Mouse (Mus musculus) stomach, postnatal 0 days (tissue): Measurements from ENCODE around the gene Brd7. TPM values are rescaled to one million over a fixed set of nuclear protein-coding genes. Genes with fewer than 3 reads are reported as not detected.

ENCODE experiments used
- ATAC-seq: fragments of 200-750 bp; cut with Nextera tagmentation; 2 replicates; pipeline ENCODE4 v1.8.0; 2017; ENCODE audit not compliant: low FRiP score, low TSS enrichment
- DNase-seq: peaks from one replicate; pipeline ENCODE4 v3.0.0-alpha.2; 2016; ENCODE audit warnings: low spot score
- H3K27ac ChIP-seq: fragments of 300-500 bp; sonication (generic); replicated peaks from 2 replicates; pipeline ENCODE4 v1.5.1; 2014; ENCODE audit warnings: mild to moderate bottlenecking, control low read depth
- H3K27me3 ChIP-seq: fragments of 300-500 bp; sonication (generic); 2 replicates; pipeline ENCODE4 v1.6.1; 2014; ENCODE audit warnings: low read length; ENCODE audit not compliant: control insufficient read depth, insufficient read depth
- H3K36me3 ChIP-seq: fragments of 300-500 bp; sonication (generic); 2 replicates; pipeline ENCODE4 v1.6.1; 2014; ENCODE audit warnings: low read length, mixed read lengths; ENCODE audit not compliant: control insufficient read depth, insufficient read depth
- H3K4me1 ChIP-seq: fragments of 300-500 bp; sonication (generic); replicated peaks from 2 replicates; pipeline ENCODE4 v1.6.1; 2014; ENCODE audit warnings: antibody characterized with exemption; ENCODE audit not compliant: control insufficient read depth, insufficient read depth
- H3K4me2 ChIP-seq: fragments of 300-500 bp; sonication (generic); replicated peaks from 2 replicates; pipeline ENCODE4 v1.6.1; 2014; ENCODE audit warnings: low read depth, mild to moderate bottlenecking, control low read depth, moderate library complexity
- H3K4me3 ChIP-seq: fragments of 300-500 bp; sonication (generic); 2 replicates; pipeline ENCODE4 v1.5.1; 2014; ENCODE audit warnings: low read depth, low read length, control low read depth
- H3K9ac ChIP-seq: fragments of 300-500 bp; sonication (generic); 2 replicates; pipeline ENCODE4 v1.6.1; 2014; ENCODE audit warnings: mild to moderate bottlenecking, low read length, control low read depth, mixed read lengths
- H3K9me3 ChIP-seq: fragments of 300-500 bp; sonication (generic); 2 replicates; pipeline ENCODE4 v1.6.1; 2016; ENCODE audit warnings: low read length; ENCODE audit not compliant: control insufficient read depth
- CTCF ChIP-seq: IDR thresholded peaks from 2 replicates; pipeline ENCODE4 v1.5.1; 2016; ENCODE audit warnings: antibody characterized with exemption, low read depth, mild to moderate bottlenecking, moderate library complexity
- EP300 ChIP-seq: optimal IDR thresholded peaks from 2 replicates; pipeline ENCODE3; 2016; ENCODE audit warnings: antibody characterized with exemption
- WGBS: fragments of 180-500 bp; shearing (Covaris S2); extraction: QIAGEN DNeasy Blood & Tissue Kit; methylation state at CpG from one replicate; pipeline ENCODE4 v1.1.7; 2014; 5-methylcytosine and 5-hydroxymethylcytosine counted together
- polyA plus RNA-seq: library from polyadenylated mRNA; unstranded; fragments of >200 nt; fragmentation: Nextera tagmentation; extraction: Ambion mirVana; gene quantifications from 2 replicates; pipeline ENCODE4 v1.2.1, GENCODE M21; 2015

The Brd7 gene
- polyA plus RNA-seq, 1 experiment from 2014 or later, result 42.5 TPM

DNA sequence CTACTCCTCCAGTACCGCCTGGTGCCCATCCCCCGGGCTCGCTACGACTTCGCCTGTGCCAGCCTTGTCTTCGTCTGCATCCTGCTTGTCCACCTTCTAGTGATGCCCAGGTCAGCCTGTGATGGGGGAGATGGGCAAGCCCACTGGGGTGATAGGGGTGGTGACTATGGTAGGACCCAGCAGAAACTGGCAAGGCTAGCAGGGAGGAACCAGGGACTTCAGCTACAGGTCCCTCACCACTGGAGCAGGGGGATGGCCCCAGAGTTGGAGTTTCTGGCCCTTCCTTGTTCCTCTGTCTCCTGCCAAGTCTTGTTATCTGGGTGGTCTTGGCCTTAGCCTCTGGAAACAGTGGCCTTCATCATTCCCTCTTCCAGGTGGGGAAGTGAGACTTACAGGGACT, 41.9 kb downstream of the Brd7 start:
- Histone ChIP-seq H3K4me2 (no peak overlapping the region), H3K9me3 (no peaks in the 10 kb centered on the region), H3K4me3 (no peak overlapping the region), H3K27ac (no peak overlapping the region), H3K4me1 (0 out of 2 replicates have a peak, but pooled peaks cover 7% of the 10 kb centered on the region), H3K27me3 (no peaks in the 10 kb centered on the region), H3K36me3 (no peaks in the 10 kb centered on the region), H3K9ac (no peak overlapping the region)
- 91% methylated on average over 6 of the region's 6 CpGs for WGBS
- DNase-seq, result no peak
- ATAC-seq, result no peak
- TF ChIP-seq CTCF (no peak), EP300 (no peak)

GRCm38 (mm10) chr8:88318151-88318550, 43.8 kb downstream of the Brd7 start:
- TF ChIP-seq EP300, result no peak
- no peak for TF ChIP-seq CTCF
- no peak for ATAC-seq
- Histone ChIP-seq H3K4me1 (0 out of 2 replicates have a peak, but pooled peaks cover 7% of the 10 kb centered on the region), H3K9ac (no peak overlapping the region), H3K4me2 (no peak overlapping the region), H3K27me3 (no peaks in the 10 kb centered on the region), H3K9me3 (no peaks in the 10 kb centered on the region), H3K36me3 (no peaks in the 10 kb centered on the region), H3K4me3 (no peak overlapping the region), H3K27ac (no peak overlapping the region)
- DNase-seq, result no peak
- WGBS, result 87% methylated on average over 8 of the region's 8 CpGs

DNA sequence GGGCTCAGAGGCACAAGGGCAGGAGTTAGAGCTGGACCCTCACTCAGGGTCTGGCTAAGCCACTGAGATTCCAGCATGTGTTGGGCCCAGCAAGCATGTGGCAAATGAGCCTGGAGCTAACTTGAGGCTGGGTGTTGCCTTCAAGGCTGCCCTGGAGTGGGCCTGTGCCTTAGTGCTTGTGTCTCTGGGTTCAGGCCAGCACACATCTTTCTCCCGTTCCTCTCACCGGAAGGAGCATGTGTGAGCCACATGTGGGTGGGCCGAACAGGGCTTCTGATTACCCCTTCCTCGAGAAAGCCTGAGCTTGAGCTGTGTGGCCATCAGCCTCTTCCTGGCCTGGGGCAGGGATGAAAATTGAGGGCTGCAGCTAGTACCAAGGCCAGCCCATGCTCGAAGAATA, 44.7 kb downstream of the Brd7 start:
- Histone ChIP-seq H3K4me2 (no peak overlapping the region), H3K36me3 (no peaks in the 10 kb centered on the region), H3K9ac (no peak overlapping the region), H3K9me3 (no peaks in the 10 kb centered on the region), H3K27me3 (no peaks in the 10 kb centered on the region), H3K27ac (peak overlapping the region; percentile 56), H3K4me3 (no peak overlapping the region), H3K4me1 (0 out of 2 replicates have a peak, but pooled peaks cover 7% of the 10 kb centered on the region)
- ATAC-seq (no peak), DNase-seq (no peak)
- TF ChIP-seq EP300, result no peak
- TF ChIP-seq CTCF, result no peak
- 60% methylated on average over 5 of the region's 5 CpGs for WGBS

- WGBS, result 30% methylated on average over 8 of the region's 8 CpGs
- 0 out of 2 replicates have a peak, but pooled peaks cover 7% of the 10 kb centered on the region for H3K4me1 ChIP-seq
- H3K4me2 ChIP-seq, result no peak overlapping the region
- no peaks in the 10 kb centered on the region for H3K36me3 ChIP-seq
- TF ChIP-seq EP300 (no peak), CTCF (peak; percentile 19; the same call in 1 of the 2 replicates)
- peak; percentile 61; the same call in 1 of the 2 replicates for ATAC-seq
- no peak for DNase-seq
- H3K9me3 ChIP-seq, result no peaks in the 10 kb centered on the region
- H3K4me3 ChIP-seq, result no peak overlapping the region
- H3K27me3 ChIP-seq, result no peaks in the 10 kb centered on the region
- no peak overlapping the region for H3K9ac ChIP-seq
- H3K27ac ChIP-seq, result peak overlapping the region; percentile 56
Measured at GRCm38 (mm10) chr8:88316139-88316931, 45.7 kb downstream of the Brd7 start.

DNA sequence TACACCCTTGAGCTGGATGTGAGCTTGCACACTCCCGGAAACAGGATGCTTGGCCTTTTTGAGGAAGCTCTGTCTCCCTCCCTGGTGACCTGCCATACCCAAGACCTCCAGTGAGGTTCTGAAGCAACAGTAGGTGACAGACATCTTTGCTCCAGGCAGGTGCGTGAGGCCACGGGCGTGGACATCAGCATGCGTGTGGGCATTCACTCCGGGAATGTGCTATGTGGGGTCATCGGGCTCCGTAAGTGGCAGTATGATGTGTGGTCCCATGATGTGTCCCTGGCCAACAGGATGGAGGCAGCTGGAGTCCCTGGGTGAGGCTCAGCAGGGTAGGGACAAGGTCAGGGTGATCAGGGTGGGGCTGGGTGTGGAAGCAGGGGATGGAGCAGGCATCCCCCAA, 46.7 kb downstream of the Brd7 start:
- TF ChIP-seq EP300 (no peak), CTCF (no peak)
- Histone ChIP-seq H3K36me3 (no peaks in the 10 kb centered on the region), H3K27ac (no peak overlapping the region), H3K4me1 (0 out of 2 replicates have a peak, but pooled peaks cover 7% of the 10 kb centered on the region), H3K9me3 (no peaks in the 10 kb centered on the region), H3K9ac (no peak overlapping the region), H3K4me3 (no peak overlapping the region), H3K27me3 (no peaks in the 10 kb centered on the region), H3K4me2 (no peak overlapping the region)
- ATAC-seq, result no peak
- DNase-seq, result no peak
- 91% methylated on average over 8 of the region's 8 CpGs for WGBS

DNA sequence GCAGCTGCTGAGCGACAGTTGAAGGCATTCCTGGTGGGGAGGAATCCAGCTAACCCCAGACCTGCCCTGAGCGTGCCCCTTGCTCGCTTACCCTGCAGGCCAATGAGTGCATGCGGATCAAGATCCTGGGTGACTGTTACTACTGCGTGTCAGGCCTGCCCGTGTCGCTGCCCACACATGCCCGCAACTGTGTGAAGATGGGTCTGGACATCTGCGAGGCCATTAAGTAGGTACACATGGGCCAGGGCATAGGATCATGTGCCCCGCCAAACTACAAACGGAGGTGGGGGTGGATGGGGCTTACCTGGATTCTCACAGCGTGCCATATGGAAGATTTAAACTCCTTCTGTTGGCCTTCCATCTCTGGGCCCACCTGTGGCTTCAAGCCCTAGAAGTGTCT, 48.0 kb downstream of the Brd7 start:
- ATAC-seq (no peak), DNase-seq (no peak)
- Histone ChIP-seq H3K9me3 (no peaks in the 10 kb centered on the region), H3K9ac (no peak overlapping the region), H3K27me3 (no peaks in the 10 kb centered on the region), H3K4me1 (0 out of 2 replicates have a peak, but pooled peaks cover 7% of the 10 kb centered on the region), H3K4me2 (no peak overlapping the region), H3K4me3 (no peak overlapping the region), H3K27ac (no peak overlapping the region), H3K36me3 (no peaks in the 10 kb centered on the region)
- 90% methylated on average over 12 of the region's 12 CpGs for WGBS
- TF ChIP-seq CTCF (no peak), EP300 (no peak)
